Mouse (Mus musculus) midbrain, embryonic 14.5 days (tissue): ENCODE results near the gene Rps7. TPM values are rescaled to one million over a fixed set of nuclear protein-coding genes. Genes with fewer than 3 reads are reported as not detected.

ENCODE experiments used
- ATAC-seq: fragments of 200-750 bp; cut with Nextera tagmentation; 2 replicates; pipeline ENCODE4 v1.8.0; 2017; ENCODE audit warnings: moderate number of reproducible peaks, moderate library complexity; ENCODE audit not compliant: low FRiP score, low TSS enrichment
- DNase-seq: peaks from one replicate; pipeline ENCODE4 v3.0.0-alpha.2; 2015
- H3K27ac ChIP-seq: fragments of 300-500 bp; sonication (generic); replicated peaks from 2 replicates; pipeline ENCODE4 v1.5.1; 2014; ENCODE audit warnings: mild to moderate bottlenecking, low read depth, low read length, moderate library complexity
- H3K27me3 ChIP-seq: fragments of 300-500 bp; sonication (generic); 2 replicates; pipeline ENCODE4 v1.6.1; 2014; ENCODE audit warnings: low read length, control low read depth, mixed read lengths; ENCODE audit not compliant: control insufficient read depth, insufficient read depth
- H3K36me3 ChIP-seq: fragments of 300-500 bp; sonication (generic); 2 replicates; pipeline ENCODE4 v1.6.1; 2014; ENCODE audit warnings: low read length, control low read depth; ENCODE audit not compliant: control insufficient read depth, insufficient read depth
- H3K4me1 ChIP-seq: fragments of 300-500 bp; sonication (generic); 2 replicates; pipeline ENCODE4 v1.6.1; 2014; ENCODE audit warnings: mild to moderate bottlenecking, antibody characterized with exemption, low read length, control low read depth; ENCODE audit not compliant: control insufficient read depth, insufficient read depth
- H3K4me2 ChIP-seq: fragments of 300-500 bp; sonication (generic); 2 replicates; pipeline ENCODE4 v1.6.1; 2014; ENCODE audit warnings: mild to moderate bottlenecking, low read length, moderate library complexity
- H3K4me3 ChIP-seq: fragments of 300-500 bp; sonication (generic); replicated peaks from 2 replicates; pipeline ENCODE4 v1.5.1; 2014; ENCODE audit warnings: low read depth, low read length
- H3K9ac ChIP-seq: fragments of 300-500 bp; sonication (generic); replicated peaks from 2 replicates; pipeline ENCODE4 v1.6.1; 2014; ENCODE audit warnings: mild to moderate bottlenecking, low read length, moderate library complexity
- H3K9me3 ChIP-seq: fragments of 300-500 bp; sonication (generic); 2 replicates; pipeline ENCODE4 v1.6.1; 2016; ENCODE audit warnings: low read length, control low read depth, mixed read lengths; ENCODE audit not compliant: control insufficient read depth
- WGBS: fragments of 180-500 bp; shearing (Covaris S2); extraction: QIAGEN DNeasy Blood & Tissue Kit; methylation state at CpG from one replicate; pipeline ENCODE4 v1.1.7; 2014; 5-methylcytosine and 5-hydroxymethylcytosine counted together
- polyA plus RNA-seq: library from polyadenylated mRNA; unstranded; fragments of >200 nt; fragmentation: Nextera tagmentation; extraction: Ambion mirVana; gene quantifications from 2 replicates; pipeline ENCODE4 v1.2.1, GENCODE M21; 2014

The Rps7 gene
- polyA plus RNA-seq, 1 experiment from 2014 or later, result 653 TPM

DNA sequence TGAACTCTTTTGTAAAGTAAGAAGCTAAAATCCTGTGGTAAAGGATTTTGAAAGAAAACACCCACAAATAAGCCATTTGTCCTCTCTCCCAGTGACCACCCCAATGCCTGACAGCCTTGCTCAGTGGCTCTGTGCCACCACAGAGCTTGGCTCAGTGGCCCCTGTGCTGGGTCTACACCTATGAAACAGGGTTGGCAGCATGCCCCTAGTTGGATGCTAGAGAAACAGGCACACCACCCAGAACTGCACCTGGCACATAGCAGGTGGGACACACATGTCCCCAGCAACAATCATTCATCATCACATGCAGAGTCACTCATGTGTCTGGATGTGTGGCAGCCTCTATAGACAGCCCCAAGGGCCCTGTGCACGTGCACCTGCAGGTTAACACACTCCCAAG lies 32.3 kb downstream of the Rps7 start:
- DNase-seq, result no peak
- ATAC-seq, result no peak
- Histone ChIP-seq H3K9me3 (no peaks in the 10 kb centered on the region), H3K27me3 (no peaks in the 10 kb centered on the region), H3K9ac (no peak overlapping the region), H3K4me1 (peaks cover 21% of the 10 kb centered on the region), H3K4me3 (no peak overlapping the region), H3K36me3 (no peaks in the 10 kb centered on the region), H3K4me2 (no peak overlapping the region), H3K27ac (no peak overlapping the region)
- 68% methylated on average over 1 of the region's 1 CpGs for WGBS

DNA sequence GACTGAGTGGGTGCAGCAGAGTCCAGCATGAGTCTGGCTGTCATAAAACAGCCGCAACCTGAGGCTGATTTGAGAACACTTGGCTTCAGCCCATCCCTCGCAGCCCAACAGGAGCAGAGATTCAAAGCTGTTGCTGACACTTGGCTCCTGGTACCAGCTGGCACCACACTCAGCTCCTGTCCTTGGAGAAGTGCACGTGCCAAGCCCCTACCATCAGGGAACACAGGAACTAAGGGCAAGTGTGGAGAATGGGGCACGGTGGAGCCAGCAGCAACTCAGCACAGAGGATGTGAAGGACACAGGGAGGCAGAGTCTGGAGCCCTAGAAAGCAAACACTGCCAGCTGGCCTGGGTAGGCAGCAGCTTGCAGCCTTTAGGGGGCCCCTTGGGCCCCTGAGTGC lies 33.5 kb downstream of the Rps7 start:
- DNase-seq (peak; percentile 37), ATAC-seq (no peak)
- Histone ChIP-seq H3K36me3 (no peaks in the 10 kb centered on the region), H3K4me2 (no peak overlapping the region), H3K4me1 (peaks cover 12% of the 10 kb centered on the region), H3K27ac (no peak overlapping the region), H3K27me3 (no peaks in the 10 kb centered on the region), H3K9me3 (no peaks in the 10 kb centered on the region), H3K9ac (no peak overlapping the region), H3K4me3 (no peak overlapping the region)
- WGBS, result 27% methylated on average over 4 of the region's 4 CpGs

DNA sequence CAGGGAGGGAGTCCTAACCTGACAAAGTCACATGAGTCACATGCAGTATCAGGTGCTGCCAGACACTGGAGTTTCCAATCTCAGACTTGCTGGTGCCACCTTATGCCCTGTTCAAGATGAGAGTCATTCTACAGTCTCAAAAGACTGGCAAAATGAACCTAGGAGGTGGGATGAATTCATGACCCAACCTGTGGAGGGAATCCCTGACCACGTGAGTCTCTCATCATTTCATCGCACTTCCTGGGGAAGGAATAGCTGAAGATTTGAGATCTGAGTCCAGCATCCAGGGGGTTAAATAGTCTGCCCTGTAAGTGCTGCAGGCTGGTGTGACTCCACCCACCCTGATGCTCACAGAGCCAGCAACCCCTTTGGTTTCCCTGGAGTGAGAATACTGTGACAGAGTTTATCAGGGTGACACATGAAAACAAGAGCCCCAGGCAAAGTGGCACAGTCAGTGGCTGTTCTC lies 37.2 kb downstream of the Rps7 start:
- ATAC-seq (peak; percentile 53; the same call in 1 of the 2 replicates), DNase-seq (peak; percentile 70)
- Histone ChIP-seq H3K9ac (no peak overlapping the region), H3K27ac (no peak overlapping the region), H3K4me1 (0 out of 2 replicates have a peak, but pooled peaks cover 9% of the 10 kb centered on the region), H3K9me3 (no peaks in the 10 kb centered on the region), H3K27me3 (no peaks in the 10 kb centered on the region), H3K4me2 (no peak overlapping the region), H3K36me3 (no peaks in the 10 kb centered on the region), H3K4me3 (no peak overlapping the region)
- WGBS, result 55% methylated on average over 2 of the region's 2 CpGs

DNA sequence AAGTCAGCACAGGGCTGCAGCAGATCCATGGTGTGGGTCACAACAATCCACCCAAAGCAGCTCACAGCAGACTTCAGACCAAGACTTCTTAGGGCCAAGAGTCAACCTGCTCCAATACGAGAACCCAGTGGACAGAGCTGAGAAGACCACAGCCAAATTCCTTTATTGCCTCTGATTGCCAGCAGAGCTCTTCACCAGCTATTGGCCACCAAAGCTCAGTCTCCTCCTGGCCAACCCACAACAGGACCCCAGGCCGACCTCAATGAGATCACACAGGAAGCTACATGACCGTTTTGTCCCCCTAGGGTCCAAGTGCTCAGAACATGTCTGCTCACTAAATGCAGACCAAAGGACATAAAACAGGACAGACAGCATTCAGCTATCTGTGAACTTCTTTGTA lies 37.6 kb downstream of the Rps7 start:
- WGBS, result 74% methylated on average over 3 of the region's 3 CpGs
- Histone ChIP-seq H3K9ac (no peak overlapping the region), H3K36me3 (no peaks in the 10 kb centered on the region), H3K9me3 (no peaks in the 10 kb centered on the region), H3K4me1 (0 out of 2 replicates have a peak, but pooled peaks cover 9% of the 10 kb centered on the region), H3K4me3 (no peak overlapping the region), H3K4me2 (no peak overlapping the region), H3K27ac (no peak overlapping the region), H3K27me3 (no peaks in the 10 kb centered on the region)
- no peak for DNase-seq
- ATAC-seq, result no peak

DNA sequence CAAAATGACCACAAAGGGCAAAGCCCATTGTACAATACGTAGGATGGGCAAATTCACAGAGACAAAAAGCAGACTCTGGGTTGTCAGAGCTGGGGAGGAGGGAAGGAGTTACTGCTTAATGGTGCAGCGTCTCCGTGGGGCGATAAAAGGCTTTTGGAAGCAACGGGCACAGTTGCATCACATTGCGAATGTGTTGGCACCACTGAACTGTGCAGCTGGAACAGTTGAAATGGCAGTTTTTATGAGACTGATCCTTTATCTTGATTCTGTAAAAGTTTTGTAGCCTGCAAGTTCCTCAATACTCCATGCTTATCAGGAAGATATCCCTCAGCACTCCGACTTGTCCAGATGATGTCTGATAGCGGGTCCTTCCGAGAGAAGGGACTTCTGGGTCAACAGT lies 38.1 kb downstream of the Rps7 start:
- DNase-seq (no peak), ATAC-seq (no peak)
- Histone ChIP-seq H3K27me3 (no peaks in the 10 kb centered on the region), H3K9me3 (no peaks in the 10 kb centered on the region), H3K9ac (no peak overlapping the region), H3K4me3 (no peak overlapping the region), H3K4me2 (no peak overlapping the region), H3K36me3 (no peaks in the 10 kb centered on the region), H3K27ac (no peak overlapping the region), H3K4me1 (0 out of 2 replicates have a peak, but pooled peaks cover 9% of the 10 kb centered on the region)
- WGBS, result 90% methylated on average over 9 of the region's 9 CpGs

DNA sequence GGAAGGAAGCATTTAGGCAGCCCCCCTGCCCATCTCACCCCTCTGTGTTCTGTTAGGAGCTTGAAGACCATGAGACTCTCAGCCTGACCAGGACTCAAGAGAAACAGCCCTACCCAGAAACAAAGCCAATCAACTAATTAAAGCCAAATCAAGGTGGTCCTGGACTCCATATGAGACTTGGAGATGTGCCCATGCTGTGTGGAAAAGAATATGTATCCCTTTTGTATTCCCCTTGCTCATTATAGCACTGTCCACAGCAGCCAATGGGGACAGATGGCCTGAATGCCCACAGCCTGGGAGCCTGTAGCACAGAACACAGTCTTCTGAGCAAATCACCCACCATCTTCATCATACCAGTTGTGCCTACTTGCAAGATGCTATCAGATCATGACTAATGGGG lies 38.9 kb downstream of the Rps7 start:
- Histone ChIP-seq H3K36me3 (no peaks in the 10 kb centered on the region), H3K4me2 (no peak overlapping the region), H3K9ac (no peak overlapping the region), H3K27ac (no peak overlapping the region), H3K9me3 (no peaks in the 10 kb centered on the region), H3K4me1 (0 out of 2 replicates have a peak, but pooled peaks cover 6% of the 10 kb centered on the region), H3K27me3 (no peaks in the 10 kb centered on the region), H3K4me3 (no peak overlapping the region)
- ATAC-seq (no peak), DNase-seq (no peak)

DNA sequence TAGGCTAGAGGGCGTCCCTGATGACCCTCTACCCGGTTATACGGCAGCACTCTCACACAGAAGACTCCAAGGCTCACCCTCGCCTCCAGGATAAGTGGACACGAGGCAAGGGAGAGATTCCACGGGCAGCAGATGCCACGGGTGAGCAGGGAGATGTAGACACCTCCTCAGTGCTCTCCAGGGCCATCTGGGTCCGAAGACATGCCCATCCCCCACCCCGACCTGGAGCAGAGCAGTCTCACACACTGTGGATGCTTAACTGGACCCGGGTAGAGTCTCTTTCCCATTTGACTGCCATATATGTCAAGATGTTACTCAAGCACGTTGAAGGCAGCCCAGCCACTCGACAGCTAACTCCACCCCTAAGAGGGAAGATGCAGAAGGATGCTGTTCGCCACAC lies 45.3 kb downstream of the Rps7 start:
- Histone ChIP-seq H3K9ac (no peak overlapping the region), H3K4me3 (no peak overlapping the region), H3K4me1 (peaks cover 13% of the 10 kb centered on the region), H3K27ac (peak overlapping the region; percentile 73), H3K27me3 (no peaks in the 10 kb centered on the region), H3K4me2 (no peak overlapping the region), H3K36me3 (no peaks in the 10 kb centered on the region), H3K9me3 (no peaks in the 10 kb centered on the region)
- ATAC-seq (no peak), DNase-seq (no peak)
- 53% methylated on average over 13 of the region's 13 CpGs for WGBS

DNA sequence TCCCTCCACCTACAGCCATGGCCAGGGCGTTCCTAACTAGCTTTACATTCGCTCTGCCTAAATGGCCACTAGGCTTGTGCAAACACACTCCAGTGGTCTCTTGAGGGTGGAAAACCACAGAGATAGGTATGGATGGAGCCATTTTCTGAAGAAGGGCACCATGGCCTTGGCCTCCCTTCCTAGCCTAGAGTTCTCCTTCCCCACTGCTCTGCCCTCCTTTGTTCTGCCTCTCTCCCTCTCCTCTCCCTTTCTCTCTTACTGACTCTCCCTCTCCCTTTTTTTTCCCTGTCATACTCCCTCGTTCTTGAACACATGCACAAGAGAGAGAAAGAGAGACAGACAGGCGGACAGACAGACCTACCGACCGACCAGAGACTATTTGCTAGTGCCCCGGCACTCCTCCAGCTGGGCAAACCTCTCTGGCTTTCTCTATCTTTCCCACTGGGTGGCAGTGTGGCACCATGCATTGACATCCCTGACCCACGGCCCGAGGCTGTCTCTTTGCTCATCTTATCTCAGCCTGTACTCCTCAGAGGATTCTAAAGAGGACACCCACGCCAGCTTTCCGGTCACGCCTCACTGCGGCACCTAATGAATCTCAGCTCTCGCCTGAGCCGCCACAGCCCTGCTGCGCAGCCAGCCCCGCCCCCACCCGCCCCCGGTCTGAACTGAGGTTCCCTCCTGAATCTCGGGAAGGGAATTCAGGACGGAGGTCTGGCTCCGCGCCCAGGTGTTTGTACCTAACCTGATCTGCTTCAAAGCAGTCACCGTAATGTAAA lies 46.5 kb downstream of the Rps7 start:
- WGBS, result 8% methylated on average over 24 of the region's 24 CpGs
- H3K27ac ChIP-seq, result peak overlapping the region; percentile 73
- H3K36me3 ChIP-seq, result no peaks in the 10 kb centered on the region
- H3K4me2 ChIP-seq, result peak overlapping the region; percentile 48
- no peaks in the 10 kb centered on the region for H3K27me3 ChIP-seq
- peak; percentile 94 for ATAC-seq
- H3K4me3 ChIP-seq, result peak overlapping the region; percentile 18; the same call in 1 of the 2 replicates
- H3K9ac ChIP-seq, result peak overlapping the region; percentile 23
- DNase-seq, result peak; percentile 95
- peaks cover 13% of the 10 kb centered on the region for H3K4me1 ChIP-seq
- no peaks in the 10 kb centered on the region for H3K9me3 ChIP-seq

DNA sequence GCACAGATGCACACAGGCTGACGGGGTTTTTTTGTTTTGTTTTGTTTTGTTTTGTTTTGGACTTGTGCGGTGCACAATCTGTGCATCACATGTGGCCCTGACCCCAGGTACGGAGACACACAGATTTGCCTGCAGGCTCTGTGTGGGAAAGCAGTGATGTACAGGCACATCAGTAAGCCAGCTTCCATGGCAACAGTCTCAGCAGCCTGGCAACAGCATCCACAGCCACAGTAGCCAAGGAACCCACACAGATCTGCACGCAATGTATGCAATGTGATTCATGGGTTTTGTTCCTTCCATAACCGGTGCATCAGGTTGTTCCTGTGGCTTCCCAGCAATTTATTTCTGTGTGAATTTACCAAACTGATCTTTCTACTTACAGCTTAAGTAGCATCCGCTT lies 47.8 kb downstream of the Rps7 start:
- Histone ChIP-seq H3K4me3 (no peak overlapping the region), H3K36me3 (no peaks in the 10 kb centered on the region), H3K27me3 (no peaks in the 10 kb centered on the region), H3K9ac (no peak overlapping the region), H3K9me3 (no peaks in the 10 kb centered on the region), H3K27ac (peak overlapping the region; percentile 70), H3K4me1 (peaks cover 13% of the 10 kb centered on the region), H3K4me2 (no peak overlapping the region; the same call in 1 of the 2 replicates)
- no peak for ATAC-seq
- 38% methylated on average over 6 of the region's 6 CpGs for WGBS
- peak; percentile 78 for DNase-seq
